Mouse (Mus musculus) left cerebral cortex, postnatal 4 days (tissue): ENCODE measurements at regions not wholly inside any gene's neighbourhood (a gene's known extent, or its start where the extent isn't known, plus 50 kb on each side); places are given as distances from the start of the nearest gene placed in this dataset.

Source experiments
- DNase-seq: peaks from one replicate; pipeline ENCODE4 v3.0.0-alpha.2; 2022
- intact Hi-C: fragments of 180-260 bp; cut with DNase I; formaldehyde crosslinking; loops from one replicate; pipeline ENCODE4 v1.15.1; 2025

- intact Hi-C loops = no loop called here
- no peak for DNase-seq
These were observed 80.6 kb downstream of the Fam53a start for GRCm38 (mm10) chr5:33548800-33549199.

DNA sequence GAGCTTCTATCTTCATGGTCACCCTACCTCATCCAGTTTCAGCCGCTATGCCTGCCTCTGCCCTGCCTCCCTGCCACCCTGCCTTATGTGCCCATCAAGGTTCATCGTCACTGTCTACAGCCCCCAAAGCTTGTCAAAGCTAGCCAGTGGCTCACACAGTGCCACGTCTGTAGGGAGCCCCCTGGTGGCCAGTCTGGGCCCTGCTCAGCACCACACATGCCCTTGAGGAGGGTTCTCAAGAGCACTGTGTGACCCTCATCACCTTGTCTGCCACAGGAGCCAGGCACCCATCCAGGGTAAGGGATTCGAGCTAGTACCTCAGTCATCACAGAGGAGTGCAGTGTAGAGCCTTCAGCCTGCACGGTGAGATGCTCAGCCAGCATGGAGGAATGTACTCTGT lies 86.1 kb downstream of the Fam53a start:
- intact Hi-C loops = no loop called here
- peak; percentile 80 for DNase-seq

- intact Hi-C loops = no loop called here
- no peak for DNase-seq
These were observed 86.8 kb downstream of the Fam53a start for GRCm38 (mm10) chr5:33542643-33543042.

- intact Hi-C loops = no loop called here
- DNase-seq = peak; percentile 61
These were observed 87.4 kb downstream of the Fam53a start for GRCm38 (mm10) chr5:33542000-33542554.

- no peak for DNase-seq
- intact Hi-C loops = no loop called here
These were observed 89.2 kb downstream of the Fam53a start for GRCm38 (mm10) chr5:33540259-33540658.

DNA sequence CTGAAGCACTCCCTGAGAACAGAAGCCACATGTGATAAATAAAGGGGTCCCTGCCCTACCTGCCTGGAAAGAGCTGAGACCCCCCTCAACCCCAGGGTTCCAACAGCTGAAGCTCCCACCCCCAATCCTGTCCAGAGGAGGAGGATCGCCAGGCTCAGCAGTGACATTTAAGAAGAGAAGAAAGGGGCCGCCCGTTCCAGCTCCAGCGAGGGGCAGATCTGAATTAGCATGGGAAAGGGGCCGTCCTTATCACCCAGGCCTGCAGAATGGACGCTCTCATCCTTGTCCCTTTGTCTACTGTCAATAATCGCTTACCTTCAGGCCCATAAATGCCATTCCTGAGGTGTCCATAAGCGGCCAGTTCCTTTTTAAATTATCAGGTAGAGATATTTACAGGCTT lies 92.0 kb downstream of the Fam53a start:
- no peak for DNase-seq
- intact Hi-C loops = no loop called here

GRCm38 (mm10) chr5:33537017-33537416 lies 92.4 kb downstream of the Fam53a start:
- no peak for DNase-seq
- intact Hi-C loops = no loop called here

DNA sequence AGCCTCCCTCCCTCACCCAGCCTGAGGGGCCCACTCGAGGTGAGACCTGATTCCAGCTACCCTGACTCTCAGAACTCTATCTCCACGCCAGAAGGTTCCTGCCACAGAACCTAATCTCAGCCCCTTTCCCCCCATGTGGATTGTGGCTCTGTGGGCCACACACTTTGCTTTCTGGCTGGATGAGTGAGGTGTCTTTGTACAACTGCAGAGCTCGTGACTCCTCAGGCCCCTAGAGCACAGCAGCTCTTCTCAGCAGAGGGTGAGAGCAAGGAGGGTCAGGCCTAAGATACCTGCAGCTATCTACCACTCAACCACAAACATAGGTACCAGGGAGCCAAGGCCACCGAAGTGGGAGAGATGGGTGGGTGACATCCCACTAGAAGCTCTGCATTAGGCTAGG lies 93.2 kb downstream of the Fam53a start:
- DNase-seq = no peak
- intact Hi-C loops = no loop called here

DNA sequence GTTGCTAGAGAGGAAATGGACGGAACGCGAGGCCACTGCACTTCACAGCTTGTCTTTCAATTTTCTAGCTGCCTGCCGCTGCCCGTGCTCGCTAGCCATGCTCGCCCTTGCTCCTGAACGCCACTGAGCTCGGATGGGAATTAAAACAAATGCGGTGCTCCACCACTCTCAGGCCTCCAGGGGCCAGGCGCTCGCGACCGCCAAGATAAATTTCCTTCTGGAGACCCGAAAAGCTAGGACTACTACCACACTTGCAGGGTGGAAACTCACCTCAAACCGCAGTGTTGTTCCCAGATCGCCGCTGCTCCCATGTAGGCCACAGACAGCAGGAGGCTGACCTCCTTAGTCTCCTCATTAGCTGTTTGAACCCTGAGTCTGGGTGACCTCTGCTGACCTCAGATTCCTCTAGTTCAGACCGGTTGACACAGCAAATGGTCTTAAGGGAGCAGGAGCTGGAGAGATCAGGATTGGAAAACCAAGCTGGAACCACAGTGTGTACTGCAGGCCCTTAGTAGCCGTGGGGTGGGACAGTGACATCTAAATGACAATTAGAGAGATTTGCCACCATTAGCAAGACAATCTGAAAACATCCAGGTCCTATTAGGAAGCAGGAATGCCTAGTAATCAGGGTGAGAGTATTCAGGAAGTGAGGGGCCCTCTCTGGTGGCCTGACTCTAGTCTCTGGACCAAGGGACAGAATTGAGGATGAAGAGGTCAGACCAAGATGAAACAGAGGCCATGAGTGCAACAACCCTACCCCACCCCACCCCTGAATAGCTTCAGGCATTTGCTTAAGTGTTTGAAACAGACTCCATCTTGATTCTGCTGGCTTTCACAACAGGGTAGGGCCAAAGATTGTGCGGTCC lies 94.1 kb downstream of the Fam53a start:
- no peak for DNase-seq
- intact Hi-C loops = no loop called here

- intact Hi-C loops = no loop called here
- no peak for DNase-seq
These were observed 95.1 kb downstream of the Fam53a start for GRCm38 (mm10) chr5:33534345-33534744.

DNA sequence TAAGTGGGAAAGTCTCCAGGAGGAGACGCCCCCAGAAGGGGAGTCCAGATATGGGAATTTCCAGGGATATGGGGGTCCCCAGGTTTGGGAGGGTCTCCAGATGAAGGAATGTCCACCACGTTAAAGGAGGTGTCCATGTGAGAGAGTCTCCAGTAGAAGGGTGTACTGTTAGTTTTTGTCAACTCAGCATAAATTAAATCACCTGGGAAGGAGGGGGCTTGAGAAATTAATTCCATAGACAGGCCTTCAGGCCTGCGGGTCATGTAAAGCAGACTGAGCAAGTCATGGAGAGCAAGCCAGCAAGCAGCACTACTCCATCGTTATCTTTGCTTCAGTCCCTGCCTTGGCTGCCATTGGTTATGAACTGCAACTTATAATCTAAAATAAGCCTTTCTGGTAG lies 96.2 kb downstream of the Fam53a start:
- DNase-seq = no peak
- intact Hi-C loops = no loop called here

GRCm38 (mm10) chr5:33531263-33531662 lies 97.5 kb upstream of the Nkx1-1 start:
- intact Hi-C loops = no loop called here
- no peak for DNase-seq

DNA sequence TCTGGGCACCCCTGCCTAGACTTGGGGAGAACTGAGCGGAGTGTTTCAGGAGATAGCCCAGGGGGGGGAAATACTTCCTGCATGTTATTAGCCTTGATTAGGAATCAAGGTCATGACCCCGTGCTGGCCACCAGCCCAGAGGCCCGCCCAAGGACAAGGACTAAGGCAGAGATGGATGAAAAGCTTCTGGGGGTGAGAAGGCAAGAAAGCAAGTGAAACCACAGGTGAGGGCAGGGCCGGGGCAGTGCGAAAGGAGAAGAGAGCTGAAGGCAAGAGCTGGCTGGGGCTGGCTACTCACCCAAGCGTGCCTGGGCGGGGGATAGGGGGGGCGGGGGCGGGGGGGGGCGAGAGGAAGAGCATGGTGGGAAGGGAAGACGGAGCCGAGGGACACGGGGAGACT lies 96.0 kb upstream of the Nkx1-1 start:
- intact Hi-C loops = no loop called here
- DNase-seq = no peak

- intact Hi-C loops = no loop called here
- DNase-seq = no peak
These were observed 95.3 kb upstream of the Nkx1-1 start for GRCm38 (mm10) chr5:33528971-33529670.

GRCm38 (mm10) chr5:33527750-33528149 lies 94.0 kb upstream of the Nkx1-1 start:
- intact Hi-C loops = no loop called here
- DNase-seq = no peak

GRCm38 (mm10) chr5:33527316-33527715 lies 93.5 kb upstream of the Nkx1-1 start:
- intact Hi-C loops = no loop called here
- DNase-seq = no peak

GRCm38 (mm10) chr5:33521951-33522742 lies 88.4 kb upstream of the Nkx1-1 start:
- intact Hi-C loops = no loop called here
- DNase-seq = no peak

DNA sequence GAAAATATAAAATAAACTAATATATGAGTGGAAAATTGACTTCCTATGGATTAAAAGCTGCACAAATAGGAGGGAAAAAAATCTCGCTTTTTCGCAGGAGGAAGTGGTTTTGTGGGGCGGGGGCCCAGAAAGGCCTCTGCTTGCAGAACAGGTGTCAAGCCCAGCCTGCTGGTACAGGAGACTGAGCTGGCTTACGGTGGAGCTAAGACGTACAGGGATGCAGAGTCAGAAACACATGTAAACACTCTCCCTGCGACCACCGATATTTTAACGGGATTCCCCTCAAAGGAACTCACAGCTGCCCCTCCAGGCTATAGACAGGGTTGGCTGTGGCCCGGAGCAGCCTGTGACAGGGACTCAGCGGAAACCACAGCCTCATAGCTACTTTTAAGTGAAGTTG lies 87.1 kb upstream of the Nkx1-1 start:
- DNase-seq = no peak
- intact Hi-C loops = no loop called here

- intact Hi-C loops = no loop called here
- DNase-seq = no peak
These were observed 85.6 kb upstream of the Nkx1-1 start for GRCm38 (mm10) chr5:33519394-33519793.

DNA sequence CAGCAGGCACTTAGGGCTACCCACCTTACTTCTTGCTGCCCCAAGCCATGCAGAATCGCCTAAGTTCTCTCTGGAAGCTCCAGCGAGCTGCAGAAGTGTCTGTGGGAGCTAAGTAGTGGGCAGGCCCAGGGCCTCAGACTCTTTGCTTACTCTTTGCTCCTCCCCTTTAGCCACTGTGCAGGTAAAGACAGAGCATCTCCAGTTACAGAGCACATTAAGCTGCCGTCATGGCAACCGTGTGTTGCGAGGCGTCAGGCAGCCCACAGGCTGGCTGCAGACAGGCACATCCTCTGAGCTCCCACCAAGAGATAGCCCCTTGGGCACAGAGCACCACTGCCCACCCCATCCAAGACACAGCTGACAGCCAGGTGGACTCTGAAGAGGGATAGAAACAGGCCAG lies 85.1 kb upstream of the Nkx1-1 start:
- intact Hi-C loops = no loop called here

DNA sequence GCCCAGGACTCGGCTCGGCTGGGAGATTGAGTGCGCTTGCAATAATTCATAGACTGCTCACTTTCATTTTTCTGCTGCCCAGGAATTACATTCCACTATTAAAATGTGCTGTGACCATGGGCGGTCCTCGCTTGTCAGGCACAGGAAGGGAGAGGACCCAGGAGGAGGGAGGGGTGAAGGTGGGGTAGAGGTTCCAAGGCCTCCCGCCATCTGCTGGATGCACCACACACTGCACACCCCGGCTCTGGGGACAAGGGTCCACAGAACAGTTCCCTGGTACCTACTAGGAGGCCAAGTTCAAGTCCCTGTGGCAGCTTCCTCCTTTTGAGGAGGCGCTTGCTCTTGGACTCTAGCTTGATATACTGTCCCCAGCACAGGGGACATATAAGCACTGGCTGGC lies 83.8 kb upstream of the Nkx1-1 start:
- DNase-seq = no peak

More for the DNA sequence above, 85.1 kb upstream of the Nkx1-1 start:
- no peak for DNase-seq

More for the DNA sequence above, 83.8 kb upstream of the Nkx1-1 start:
- intact Hi-C loops = no loop called here
